28 mouse cellular contexts compared by ENCODE assay signal in the genomic region with DNA sequence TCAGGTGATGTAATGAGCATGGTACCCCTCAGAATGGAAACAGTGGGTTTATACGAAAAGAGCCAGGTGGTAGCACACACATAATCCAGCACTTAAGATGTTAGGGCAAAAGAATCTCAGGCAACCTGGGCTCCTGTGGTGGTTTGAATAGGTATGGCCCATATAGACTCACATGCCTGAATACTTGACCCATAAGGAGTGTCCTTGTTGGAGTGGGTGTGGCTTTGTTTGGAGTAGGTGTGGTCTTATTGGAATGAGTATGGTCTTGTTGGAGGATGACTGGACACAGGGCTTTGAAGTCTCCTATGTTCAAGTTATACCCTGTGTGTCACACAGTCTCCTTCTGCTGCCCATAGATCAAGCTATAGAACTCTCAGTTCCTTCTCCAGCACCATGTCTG. TPM values are rescaled to one million over a fixed set of nuclear protein-coding genes. Genes with fewer than 3 reads are reported as not detected.
"Had no signal": no experiment of that assay in that cellular context is flagged by ENCODE, and none has a peak within 500 bp of the region (broad histone marks: within the 10 kb centered on the region; RNA-seq: fewer than 3 reads in every experiment).

No protein-coding gene starts in this region.

- H3K4me1 ChIP-seq: heart, embryonic 10.5 days; heart, embryonic 12.5 days; hindbrain, embryonic 10.5 days; hindbrain, embryonic 12.5 days; intestine, embryonic 15.5 days; kidney, embryonic 15.5 days; limb, embryonic 13.5 days; limb, embryonic 15.5 days had no signal

- ATAC-seq: hindbrain, embryonic 16.5 days; inflammation-experienced regulatory T-cells, adult 6 months; intestine, embryonic 15.5 days; intestine, postnatal 0 days had no signal

- DNase-seq: gastrocnemius, adult 2 months; gastrocnemius, postnatal 10 days; gastrocnemius, postnatal 25 days; heart, adult 2 months; heart, postnatal 10 days; heart, postnatal 4 days; kidney, adult 18-20 months; kidney, adult 9 months; kidney, postnatal 14 days; kidney, postnatal 36 days; layer of hippocampus, adult 9-11 months; layer of hippocampus, postnatal 36 days; left cerebral cortex, postnatal 4 days had no signal

- H3K36me3 ChIP-seq: heart, embryonic 10.5 days; heart, embryonic 12.5 days; hindbrain, embryonic 10.5 days; hindbrain, embryonic 12.5 days; intestine, embryonic 15.5 days; kidney, embryonic 15.5 days; limb, embryonic 13.5 days; limb, embryonic 15.5 days had no signal

- H3K27ac ChIP-seq: gastrocnemius, adult 2 months; heart, adult 2 months; heart, embryonic 10.5 days; hindbrain, embryonic 10.5 days; hindbrain, embryonic 12.5 days; hindbrain, embryonic 14.5 days; intestine, embryonic 15.5 days; kidney, embryonic 15.5 days; kidney, postnatal 0 days; limb, embryonic 13.5 days; limb, embryonic 15.5 days; liver, embryonic 14.5 days had no signal

- H3K9ac ChIP-seq: heart, embryonic 12.5 days; hindbrain, embryonic 12.5 days; hindbrain, embryonic 14.5 days; intestine, embryonic 15.5 days; kidney, embryonic 15.5 days; limb, embryonic 13.5 days; limb, embryonic 15.5 days; liver, embryonic 14.5 days had no signal

- H3K9me3 ChIP-seq: heart, embryonic 10.5 days; heart, embryonic 12.5 days; hindbrain, embryonic 10.5 days; hindbrain, embryonic 12.5 days; intestine, embryonic 15.5 days; kidney, embryonic 15.5 days; limb, embryonic 13.5 days; limb, embryonic 15.5 days had no signal

- H3K4me2 ChIP-seq: heart, embryonic 12.5 days; hindbrain, embryonic 12.5 days; hindbrain, embryonic 14.5 days; intestine, embryonic 15.5 days; kidney, embryonic 15.5 days; limb, embryonic 13.5 days; limb, embryonic 15.5 days had no signal

- H3K27me3 ChIP-seq: heart, embryonic 12.5 days; hindbrain, embryonic 12.5 days; intestine, embryonic 15.5 days; kidney, embryonic 15.5 days; limb, embryonic 13.5 days; limb, embryonic 15.5 days had no signal

- H3K4me3 ChIP-seq: gastrocnemius, adult 2 months; heart, adult 2 months; heart, embryonic 10.5 days; heart, embryonic 12.5 days; hindbrain, embryonic 10.5 days; hindbrain, embryonic 12.5 days; intestine, embryonic 15.5 days; kidney, embryonic 15.5 days; limb, embryonic 13.5 days; limb, embryonic 15.5 days had no signal

RNA-seq across cellular contexts. Expression of a gene that starts 15.8 kb away (rescaled TPM):
- total RNA-seq: granulocyte monocyte progenitor cell, adult 5-6 weeks had no signal
